Mouse (Mus musculus) T-cell, adult 2 months (primary cell): Measurements from ENCODE around the gene Gm17349.

ENCODE experiments used
- DNase-seq: peaks from one replicate; pipeline ENCODE4 v3.0.0; 2022; ENCODE audit warnings: low spot score

The Gm17349 gene

DNA sequence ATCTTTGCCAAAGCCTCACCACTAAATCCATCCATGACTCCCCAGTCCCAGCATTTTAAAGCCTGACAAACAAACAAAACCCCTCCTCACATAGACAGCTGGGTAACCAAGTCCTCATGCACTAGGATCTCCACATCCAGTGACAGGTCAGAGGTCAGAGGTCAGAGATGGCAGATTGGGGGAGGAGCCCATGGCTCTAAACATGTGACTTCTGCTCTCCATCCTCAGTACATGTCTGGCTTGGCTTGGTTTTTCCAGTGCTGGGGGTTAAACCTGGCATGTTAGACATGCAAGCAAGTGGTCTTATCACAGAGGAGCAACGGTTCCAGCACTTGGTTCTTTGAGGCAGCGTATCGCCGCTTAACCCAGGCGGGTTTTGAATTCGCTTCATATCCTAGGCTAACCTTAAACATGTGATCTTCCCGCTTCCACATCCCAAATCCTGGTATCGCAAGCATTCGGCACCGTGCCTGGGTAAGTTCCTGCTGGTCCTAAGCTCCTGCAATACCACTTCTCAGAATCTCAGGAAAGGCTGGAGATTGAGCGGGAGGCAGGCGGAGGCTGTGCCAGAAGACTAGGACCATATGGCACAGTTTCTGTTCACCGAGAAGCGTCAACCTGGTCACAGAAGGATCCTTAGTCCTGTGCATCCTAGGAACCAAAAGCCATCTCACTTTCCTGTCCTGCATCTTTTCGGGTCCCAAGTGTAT lies 44.0 kb downstream of the Gm17349 start:
- DNase-seq = no peak

DNA sequence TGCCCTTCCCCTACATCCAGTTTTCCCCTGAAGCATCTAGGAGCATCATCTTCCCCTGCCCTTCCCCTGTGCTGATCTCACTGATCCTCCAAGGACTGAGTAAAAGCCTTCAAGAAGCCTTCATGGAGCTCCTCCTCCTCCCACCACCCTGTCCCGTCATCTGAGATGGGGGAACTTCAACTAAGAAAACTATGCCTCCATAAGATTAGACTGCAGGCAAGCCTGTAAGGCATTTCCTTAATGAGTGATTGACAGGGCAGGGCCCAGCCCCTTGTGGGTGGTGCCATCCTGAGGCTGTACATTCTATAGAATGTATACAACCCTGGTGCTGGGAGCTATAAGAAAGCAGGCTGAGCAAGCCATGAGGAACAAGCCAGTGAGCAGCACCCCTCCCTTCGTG lies 46.9 kb downstream of the Gm17349 start:
- DNase-seq = no peak

GRCm38 (mm10) chr15:99655956-99656355 lies 49.3 kb downstream of the Gm17349 start:
- DNase-seq = no peak

GRCm38 (mm10) chr15:99653876-99654275 lies 51.4 kb downstream of the Gm17349 start:
- DNase-seq = no peak

GRCm38 (mm10) chr15:99653291-99653690 lies 52.0 kb downstream of the Gm17349 start:
- no peak for DNase-seq
